Mouse (Mus musculus): Measurements from ENCODE around the gene Slc25a48.

DNA sequence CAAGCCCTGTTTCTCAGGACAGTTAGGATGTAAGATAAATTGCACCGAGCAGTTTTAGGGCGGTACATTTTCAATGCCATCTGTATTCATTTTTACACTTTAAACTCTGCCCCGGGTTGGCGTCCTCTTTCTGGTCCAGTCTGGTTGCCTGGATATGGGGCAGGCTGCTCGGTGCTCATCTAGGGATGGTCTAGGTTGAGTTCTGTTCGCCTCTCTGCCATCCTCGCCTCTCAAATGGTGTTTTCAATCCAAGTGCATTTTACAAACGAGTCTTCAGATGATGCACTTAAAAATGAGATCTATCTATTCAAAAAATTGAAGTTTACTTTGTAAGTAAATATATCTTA, 84.6 kb downstream of the Slc25a48 start:
- TF ChIP-seq EP300 (IDR thresholded peaks at IDR 0.05): no peak
- no peak for TF ChIP-seq CTCF (IDR thresholded peaks at IDR 0.05)

Measured in lung, postnatal 0 days (tissue).